Mouse (Mus musculus): Measurements from ENCODE around the gene Spop. TPM values are rescaled to one million over a fixed set of nuclear protein-coding genes. Genes with fewer than 3 reads are reported as not detected.
A peak's percentile ranks its signal among the peaks of the same experiment; 100 is the strongest.

The Spop gene
- total and polyA plus RNA-seq, 3 experiments, result 69.3 to 170 (median 155) TPM

DNA sequence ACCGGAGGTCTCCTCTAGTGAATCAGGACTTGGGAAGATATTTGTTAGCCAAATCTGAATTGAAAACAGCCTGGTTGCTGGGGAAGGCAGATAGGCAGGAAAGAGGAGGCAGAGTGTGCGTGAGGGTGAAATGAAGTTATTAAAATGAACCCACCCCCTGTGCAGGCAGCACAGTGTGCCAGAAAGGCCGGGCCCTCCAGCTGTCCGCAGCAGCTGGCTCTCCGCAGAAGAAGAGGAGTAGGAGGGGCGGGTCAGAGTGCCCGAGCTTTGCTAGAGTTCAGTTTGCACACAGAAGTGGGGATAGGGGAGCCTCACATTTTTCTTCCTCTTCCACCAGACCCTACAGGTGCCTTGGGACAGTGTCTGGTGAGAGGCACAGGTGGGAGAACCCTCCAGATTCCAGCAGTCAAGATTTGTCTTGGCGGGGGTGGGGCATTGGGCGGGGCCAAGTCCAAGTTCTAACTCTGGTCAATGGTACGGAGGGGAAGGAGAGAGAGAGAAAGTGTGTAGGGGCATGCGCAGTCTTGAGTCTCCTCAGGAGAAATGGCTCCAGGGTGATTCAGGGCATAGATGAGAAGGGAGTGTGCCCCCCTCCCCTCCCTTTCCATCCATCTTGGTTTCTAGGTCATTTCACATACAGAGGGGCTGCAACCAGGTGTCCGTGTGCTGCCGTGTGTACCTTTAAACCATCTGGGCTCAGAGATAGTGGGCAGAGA is 94.5 kb downstream of the Spop start:
- no peak overlapping the region for H3K4me3 ChIP-seq
- no peaks in the 10 kb centered on the region for H3K79me2 ChIP-seq (replicated peaks; ENCODE audit: control insufficient read depth, insufficient read depth, low read length)
- no peaks in the 10 kb centered on the region; the same call in 1 of the 2 replicates for H3K4me1 ChIP-seq (ENCODE audit: control insufficient read depth, insufficient read depth, low read length)
- no peaks in the 10 kb centered on the region for H3K36me3 ChIP-seq (ENCODE audit: control insufficient read depth, insufficient read depth, low read length)
- DNase-seq, result peak in 1 of 2 experiments; percentile 23
- TF ChIP-seq CTCF (IDR thresholded peaks at IDR 0.05), result no peak
- no peak for TF ChIP-seq EP300 (IDR thresholded peaks at IDR 0.05; ENCODE audit: insufficient read depth, low read depth, low read length)
- TF ChIP-seq POLR2A (IDR thresholded peaks at IDR 0.05; ENCODE audit: insufficient read depth, low read depth, low read length), result no peak
- WGBS, result 62% methylated on average over 13 of the region's 13 CpGs
- intact Hi-C loops (cut with DNase I), result loop anchor here (5.0 kb wide), 1 partner anchor 36 kb away; no protein-coding TSS in a partner anchor
- no peak overlapping the region for H3K9ac ChIP-seq (ENCODE audit: low read depth, low read length)
- H3K27ac ChIP-seq, result no peak overlapping the region
- no peaks in the 10 kb centered on the region for H3K27me3 ChIP-seq (ENCODE audit: control insufficient read depth, insufficient read depth, low read length)

DNA sequence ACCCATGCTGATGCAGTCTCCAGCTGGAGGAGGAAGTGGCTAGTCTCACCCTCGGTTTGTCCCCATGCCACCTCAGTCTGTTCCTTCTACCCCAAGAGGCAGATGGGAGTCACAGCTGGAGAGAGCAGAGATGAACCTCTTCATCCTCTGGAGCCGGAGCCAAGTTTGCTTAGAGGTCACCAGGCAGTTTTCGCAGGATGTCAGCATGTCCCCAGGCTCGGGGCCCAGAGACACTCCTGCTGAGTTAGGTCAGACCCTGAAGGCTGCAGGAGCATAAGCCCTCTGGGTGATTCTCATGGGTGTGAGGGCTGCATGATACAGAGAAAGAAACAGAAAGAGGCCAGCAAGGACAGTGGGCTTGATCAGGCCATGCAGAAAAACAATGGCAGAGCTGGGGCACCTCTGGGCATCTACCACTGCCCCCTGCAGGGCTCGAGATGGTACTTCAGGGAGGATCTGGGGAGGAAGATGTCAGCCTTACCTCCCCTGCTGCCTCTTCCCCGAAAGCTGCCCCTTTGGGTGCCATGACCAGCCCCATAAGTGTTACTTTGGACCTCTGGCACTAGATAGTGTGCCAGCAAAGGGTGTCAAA is 95.3 kb downstream of the Spop start:
- H3K27ac ChIP-seq, result no peak overlapping the region
- no peak overlapping the region for H3K4me3 ChIP-seq
- peak; percentile 73 for TF ChIP-seq CTCF (IDR thresholded peaks at IDR 0.05)
- no peak for TF ChIP-seq POLR2A (IDR thresholded peaks at IDR 0.05; ENCODE audit: insufficient read depth, low read depth, low read length)
- H3K79me2 ChIP-seq (replicated peaks; ENCODE audit: control insufficient read depth, insufficient read depth, low read length), result no peaks in the 10 kb centered on the region
- no peak overlapping the region for H3K9ac ChIP-seq (ENCODE audit: low read depth, low read length)
- DNase-seq, result peak in 1 of 2 experiments; percentile 18
- intact Hi-C loops (cut with DNase I), result loop anchor here (5.0 kb wide), 1 partner anchor 37 kb away; no protein-coding TSS in a partner anchor
- H3K36me3 ChIP-seq (ENCODE audit: control insufficient read depth, insufficient read depth, low read length), result no peaks in the 10 kb centered on the region
- H3K4me1 ChIP-seq (ENCODE audit: control insufficient read depth, insufficient read depth, low read length), result no peaks in the 10 kb centered on the region; the same call in 1 of the 2 replicates
- H3K27me3 ChIP-seq (ENCODE audit: control insufficient read depth, insufficient read depth, low read length), result peaks cover 3% of the 10 kb centered on the region
- WGBS, result 73% methylated on average over 6 of the region's 6 CpGs

DNA sequence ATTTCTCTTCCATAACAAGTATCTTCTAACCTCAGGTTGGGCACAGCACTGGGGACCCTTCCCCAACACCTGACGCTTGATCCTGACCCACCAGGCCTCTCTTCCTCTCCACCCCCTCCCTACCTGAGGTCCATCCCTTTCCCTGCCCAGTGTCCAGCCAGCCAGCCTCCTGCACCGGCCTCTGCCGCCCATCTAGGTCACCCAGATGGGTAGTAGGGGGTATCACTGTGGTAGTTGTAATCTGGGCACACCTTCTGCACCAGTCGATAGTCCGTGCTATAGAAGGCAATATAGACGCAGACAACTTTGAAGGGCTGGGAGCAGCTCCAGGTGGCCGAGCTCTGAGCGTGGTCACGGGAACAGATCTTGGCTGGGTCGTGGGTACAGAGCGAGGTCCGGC is 96.8 kb downstream of the Spop start:
- intact Hi-C loops (cut with DNase I), result no loop called here
- H3K27me3 ChIP-seq (ENCODE audit: control insufficient read depth, insufficient read depth, low read length), result peaks cover 5% of the 10 kb centered on the region

DNA sequence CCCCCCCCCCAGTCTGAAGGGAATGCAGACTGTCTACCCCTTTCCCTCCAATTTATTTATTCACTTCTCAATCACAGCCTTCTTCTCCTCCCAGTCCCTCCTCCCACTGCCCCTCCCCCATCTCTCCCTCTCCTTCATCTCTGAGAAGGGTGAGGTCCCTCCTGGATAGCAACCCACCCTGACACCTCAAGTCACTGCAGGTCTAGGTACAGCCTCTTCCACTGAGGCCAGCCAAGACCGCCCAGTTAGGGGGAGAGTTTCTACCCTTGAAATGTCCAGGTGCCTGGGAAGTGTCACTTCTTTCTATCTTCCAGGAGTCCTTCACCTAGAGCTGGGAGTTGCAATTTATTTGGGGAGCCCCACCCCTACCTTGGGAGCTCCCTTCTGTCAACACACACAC is 98.0 kb downstream of the Spop start:
- intact Hi-C loops (cut with DNase I), result no loop called here
- TF ChIP-seq CTCF (IDR thresholded peaks at IDR 0.05) (no peak), POLR2A (IDR thresholded peaks at IDR 0.05; ENCODE audit: insufficient read depth, low read depth, low read length) (no peak), EP300 (IDR thresholded peaks at IDR 0.05; ENCODE audit: insufficient read depth, low read depth, low read length) (no peak)
- Histone ChIP-seq H3K36me3 (ENCODE audit: control insufficient read depth, insufficient read depth, low read length) (no peaks in the 10 kb centered on the region), H3K27ac (no peak overlapping the region), H3K4me3 (no peak overlapping the region), H3K27me3 (ENCODE audit: control insufficient read depth, insufficient read depth, low read length) (peaks cover 5% of the 10 kb centered on the region), H3K4me1 (ENCODE audit: control insufficient read depth, insufficient read depth, low read length) (peaks cover 1% of the 10 kb centered on the region; the same call in 1 of the 2 replicates), H3K79me2 (replicated peaks; ENCODE audit: control insufficient read depth, insufficient read depth, low read length) (no peaks in the 10 kb centered on the region), H3K9ac (ENCODE audit: low read depth, low read length) (no peak overlapping the region)
- no peak for DNase-seq
- 88% methylated on average over 1 of the region's 1 CpGs for WGBS

More for the DNA sequence above, 96.8 kb downstream of the Spop start:
- Histone ChIP-seq H3K27ac (no peak overlapping the region), H3K9ac (ENCODE audit: low read depth, low read length) (no peak overlapping the region), H3K79me2 (replicated peaks; ENCODE audit: control insufficient read depth, insufficient read depth, low read length) (no peaks in the 10 kb centered on the region), H3K4me3 (no peak overlapping the region), H3K36me3 (ENCODE audit: control insufficient read depth, insufficient read depth, low read length) (no peaks in the 10 kb centered on the region), H3K4me1 (ENCODE audit: control insufficient read depth, insufficient read depth, low read length) (peaks cover 1% of the 10 kb centered on the region; the same call in 1 of the 2 replicates)
- 90% methylated on average over 12 of the region's 12 CpGs for WGBS
- TF ChIP-seq EP300 (IDR thresholded peaks at IDR 0.05; ENCODE audit: insufficient read depth, low read depth, low read length), result no peak
- TF ChIP-seq POLR2A (IDR thresholded peaks at IDR 0.05; ENCODE audit: insufficient read depth, low read depth, low read length), result no peak
- no peak for TF ChIP-seq CTCF (IDR thresholded peaks at IDR 0.05)
- no peak for DNase-seq

DNA sequence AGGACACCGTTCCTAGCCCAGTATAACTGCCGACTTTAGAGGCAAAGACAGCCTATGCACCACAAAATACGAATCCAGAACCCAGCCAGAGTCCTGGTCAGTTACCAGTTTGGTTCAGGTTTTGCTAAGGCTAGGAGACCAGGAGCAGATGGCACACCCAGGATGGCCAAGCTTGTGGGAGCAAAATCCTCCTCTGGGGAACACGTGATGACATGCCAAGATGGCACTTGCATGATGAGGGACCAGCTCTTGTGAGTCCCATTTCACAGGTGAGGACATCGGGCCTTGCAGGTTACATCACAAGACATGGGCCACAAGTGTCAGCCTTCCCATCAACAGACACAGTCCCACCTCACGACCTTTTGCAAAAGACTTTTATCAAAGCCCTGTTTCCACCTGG is 98.5 kb downstream of the Spop start:
- no peak for TF ChIP-seq EP300 (IDR thresholded peaks at IDR 0.05; ENCODE audit: insufficient read depth, low read depth, low read length)
- TF ChIP-seq POLR2A (IDR thresholded peaks at IDR 0.05; ENCODE audit: insufficient read depth, low read depth, low read length), result no peak
- TF ChIP-seq CTCF (IDR thresholded peaks at IDR 0.05), result no peak
- 87% methylated on average over 6 of the region's 6 CpGs for WGBS
- intact Hi-C loops (cut with DNase I), result no loop called here
- no peak overlapping the region for H3K4me3 ChIP-seq
- no peaks in the 10 kb centered on the region for H3K36me3 ChIP-seq (ENCODE audit: control insufficient read depth, insufficient read depth, low read length)
- no peaks in the 10 kb centered on the region for H3K79me2 ChIP-seq (replicated peaks; ENCODE audit: control insufficient read depth, insufficient read depth, low read length)
- peaks cover 1% of the 10 kb centered on the region; the same call in 1 of the 2 replicates for H3K4me1 ChIP-seq (ENCODE audit: control insufficient read depth, insufficient read depth, low read length)
- no peak overlapping the region for H3K27ac ChIP-seq
- DNase-seq, result no peak
- no peak overlapping the region for H3K9ac ChIP-seq (ENCODE audit: low read depth, low read length)
- H3K27me3 ChIP-seq (ENCODE audit: control insufficient read depth, insufficient read depth, low read length), result peaks cover 5% of the 10 kb centered on the region

Data from heart, adult 2 months (tissue).